Mouse (Mus musculus): ENCODE measurements around the gene Tspoap1. TPM values are rescaled to one million over a fixed set of nuclear protein-coding genes. Genes with fewer than 3 reads are reported as not detected.

Tspoap1 gene
- polyA plus RNA-seq, 1 experiment from 2014 or later, result 1.7 TPM

DNA sequence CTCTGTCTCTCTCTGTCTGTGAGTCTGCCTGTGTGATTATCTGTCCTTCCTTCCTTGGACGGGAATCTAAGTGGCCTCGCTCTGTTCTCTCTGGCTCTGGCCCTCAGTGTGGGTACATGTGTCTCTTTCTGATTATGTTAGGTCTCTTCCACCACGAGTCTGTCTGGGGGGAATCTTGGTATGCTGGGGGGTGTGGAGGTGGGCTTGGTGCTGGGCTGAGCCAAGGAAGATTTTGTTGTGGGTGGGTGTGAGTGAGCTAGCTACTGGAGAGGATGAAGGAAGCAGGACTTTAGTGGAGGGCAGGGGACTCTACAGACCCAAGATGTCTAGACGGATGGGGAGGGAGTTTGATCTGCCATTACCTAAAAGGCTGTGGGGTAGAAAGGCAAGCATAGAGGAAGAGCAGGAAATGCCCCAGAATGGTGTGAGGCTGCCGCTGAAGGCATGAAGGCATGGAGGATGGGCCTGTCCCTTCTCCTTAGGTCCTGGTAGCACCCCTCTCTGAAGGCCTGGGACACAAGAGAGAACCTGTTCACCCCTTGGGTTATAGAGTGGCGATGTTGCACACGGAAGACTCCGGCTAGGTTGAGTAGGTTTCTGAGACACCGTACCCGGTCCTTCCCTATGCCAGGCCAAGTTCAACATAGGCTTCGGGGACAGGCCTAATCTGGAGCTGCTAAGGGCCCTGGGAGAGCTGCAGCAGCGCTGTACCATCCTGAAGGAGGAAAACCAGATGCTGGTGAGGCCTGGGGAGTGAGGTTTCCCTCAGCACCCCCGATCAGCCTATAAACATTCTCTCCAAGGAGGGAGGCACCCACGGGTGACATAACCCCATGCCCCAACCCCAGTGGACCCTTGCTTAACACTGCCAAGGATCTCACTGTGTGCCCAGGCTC is 1.7 kb downstream of the Tspoap1 start:
- H3K9ac ChIP-seq (ENCODE audit: low read length), result no peak overlapping the region
- peaks cover 12% of the 10 kb centered on the region; the same call in 1 of the 2 replicates for H3K4me1 ChIP-seq (ENCODE audit: control insufficient read depth, insufficient read depth, low read length)
- no peak overlapping the region for H3K27ac ChIP-seq (ENCODE audit: low read length)
- 74% methylated on average over 14 of the region's 14 CpGs for WGBS
- H3K9me3 ChIP-seq (replicated peaks; ENCODE audit: control insufficient read depth, low read length), result no peaks in the 10 kb centered on the region
- no peak overlapping the region for H3K4me3 ChIP-seq (replicated peaks; ENCODE audit: low read length)
- H3K4me2 ChIP-seq (ENCODE audit: low read depth, low read length), result no peak overlapping the region
- ATAC-seq (ENCODE audit: insufficient read depth, low FRiP score), result no peak
- H3K27me3 ChIP-seq (ENCODE audit: control insufficient read depth, insufficient read depth, low read length), result peaks cover 44% of the 10 kb centered on the region
- no peaks in the 10 kb centered on the region for H3K36me3 ChIP-seq (ENCODE audit: control insufficient read depth, insufficient read depth, low read length)

GRCm38 (mm10) chr11:87762702-87763385 is 2.5 kb downstream of the Tspoap1 start:
- peak overlapping the region; percentile 52; the same call in 1 of the 2 replicates for H3K4me3 ChIP-seq (replicated peaks; ENCODE audit: low read length)
- peaks cover 44% of the 10 kb centered on the region for H3K27me3 ChIP-seq (ENCODE audit: control insufficient read depth, insufficient read depth, low read length)

DNA sequence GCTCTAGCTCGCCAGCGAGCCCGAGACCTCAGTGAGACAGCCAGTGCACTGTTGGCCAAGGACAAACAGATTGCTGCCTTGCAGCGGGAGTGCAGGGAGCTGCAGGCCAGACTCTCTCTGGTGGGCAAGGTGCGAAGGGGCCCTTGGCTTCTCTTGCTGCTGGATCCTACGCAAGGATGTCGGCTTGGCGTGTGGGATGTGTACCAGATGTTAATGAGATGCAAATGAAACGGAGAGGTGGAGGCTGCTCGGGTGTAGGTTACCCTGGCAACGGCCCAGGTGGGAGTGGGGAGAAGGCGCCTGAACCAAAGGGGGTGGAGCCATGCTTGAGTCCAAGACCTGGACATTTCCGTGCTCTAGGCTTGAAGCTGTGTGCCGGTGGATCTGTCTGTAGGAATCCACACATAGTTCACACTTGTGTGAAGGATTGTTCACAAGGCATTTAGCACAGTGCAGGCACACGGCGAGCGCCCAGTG is 3.2 kb downstream of the Tspoap1 start:
- Histone ChIP-seq H3K4me3 (replicated peaks; ENCODE audit: low read length) (peak overlapping the region; percentile 52), H3K4me2 (ENCODE audit: low read depth, low read length) (peak overlapping the region; percentile 92), H3K27ac (ENCODE audit: low read length) (no peak overlapping the region), H3K9ac (ENCODE audit: low read length) (peak overlapping the region; percentile 68), H3K4me1 (ENCODE audit: control insufficient read depth, insufficient read depth, low read length) (peaks cover 12% of the 10 kb centered on the region; the same call in 1 of the 2 replicates), H3K36me3 (ENCODE audit: control insufficient read depth, insufficient read depth, low read length) (no peaks in the 10 kb centered on the region), H3K9me3 (replicated peaks; ENCODE audit: control insufficient read depth, low read length) (no peaks in the 10 kb centered on the region), H3K27me3 (ENCODE audit: control insufficient read depth, insufficient read depth, low read length) (peaks cover 44% of the 10 kb centered on the region)
- WGBS, result 3% methylated on average over 17 of the region's 17 CpGs
- peak; percentile 15; the same call in 1 of the 2 replicates for ATAC-seq (ENCODE audit: insufficient read depth, low FRiP score)

More at GRCm38 (mm10) chr11:87762702-87763385, 2.5 kb downstream of the Tspoap1 start:
- Histone ChIP-seq H3K9ac (ENCODE audit: low read length) (no peak overlapping the region), H3K4me1 (ENCODE audit: control insufficient read depth, insufficient read depth, low read length) (peaks cover 12% of the 10 kb centered on the region; the same call in 1 of the 2 replicates), H3K27ac (ENCODE audit: low read length) (no peak overlapping the region), H3K9me3 (replicated peaks; ENCODE audit: control insufficient read depth, low read length) (no peaks in the 10 kb centered on the region), H3K36me3 (ENCODE audit: control insufficient read depth, insufficient read depth, low read length) (no peaks in the 10 kb centered on the region), H3K4me2 (ENCODE audit: low read depth, low read length) (no peak overlapping the region)
- 48% methylated on average over 12 of the region's 12 CpGs for WGBS
- no peak for ATAC-seq (ENCODE audit: insufficient read depth, low FRiP score)

DNA sequence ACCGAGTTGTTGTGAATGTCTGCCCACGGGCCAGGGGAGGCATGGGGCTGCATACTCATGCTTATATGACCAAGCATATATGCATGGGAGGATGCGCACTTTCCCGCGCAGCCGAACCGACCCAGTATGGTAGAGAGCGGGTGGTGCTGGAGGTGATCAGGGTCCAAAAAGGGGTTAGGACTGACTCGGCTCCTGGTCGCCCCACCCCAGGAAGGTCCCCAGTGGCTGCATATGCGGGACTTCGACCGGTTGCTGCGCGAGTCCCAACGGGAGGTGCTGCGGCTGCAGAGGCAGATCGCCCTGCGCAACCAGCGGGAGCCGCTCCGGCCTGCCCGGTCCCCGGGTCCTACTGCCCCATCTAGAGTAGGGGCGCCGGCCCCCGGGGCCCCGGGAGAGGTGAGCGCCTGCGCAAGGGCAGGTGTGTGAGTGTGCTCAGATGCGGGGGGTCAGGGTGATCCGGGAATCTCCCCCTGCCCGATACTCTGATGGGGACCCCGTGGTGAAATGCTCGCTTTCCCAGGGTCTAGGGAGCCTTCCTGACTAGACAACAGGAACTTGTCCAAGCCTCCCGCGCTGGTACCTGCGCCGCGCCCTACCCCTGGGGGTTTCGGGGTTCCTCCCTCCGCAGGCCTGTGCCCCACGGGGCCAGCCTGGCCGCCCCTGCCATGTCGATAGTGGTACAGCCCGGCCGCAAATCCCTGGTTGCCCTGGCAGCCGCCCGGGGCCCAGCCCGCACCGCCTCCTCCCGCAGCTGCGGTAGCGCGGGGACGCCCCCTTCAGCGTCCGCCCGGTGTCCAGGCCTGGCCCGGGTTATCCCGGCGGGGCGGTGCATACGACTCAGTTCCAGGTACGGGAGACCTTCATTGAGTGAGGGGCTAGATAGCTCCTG is 3.9 kb downstream of the Tspoap1 start:
- Histone ChIP-seq H3K36me3 (ENCODE audit: control insufficient read depth, insufficient read depth, low read length) (no peaks in the 10 kb centered on the region), H3K27ac (ENCODE audit: low read length) (no peak overlapping the region), H3K27me3 (ENCODE audit: control insufficient read depth, insufficient read depth, low read length) (peaks cover 44% of the 10 kb centered on the region), H3K9me3 (replicated peaks; ENCODE audit: control insufficient read depth, low read length) (no peaks in the 10 kb centered on the region), H3K4me1 (ENCODE audit: control insufficient read depth, insufficient read depth, low read length) (peaks cover 12% of the 10 kb centered on the region; the same call in 1 of the 2 replicates), H3K4me3 (replicated peaks; ENCODE audit: low read length) (peak overlapping the region; percentile 52), H3K4me2 (ENCODE audit: low read depth, low read length) (peak overlapping the region; percentile 92), H3K9ac (ENCODE audit: low read length) (peak overlapping the region; percentile 68)
- peak; percentile 52; the same call in 1 of the 2 replicates for ATAC-seq (ENCODE audit: insufficient read depth, low FRiP score)
- 1% methylated on average over 65 of the region's 65 CpGs for WGBS

DNA sequence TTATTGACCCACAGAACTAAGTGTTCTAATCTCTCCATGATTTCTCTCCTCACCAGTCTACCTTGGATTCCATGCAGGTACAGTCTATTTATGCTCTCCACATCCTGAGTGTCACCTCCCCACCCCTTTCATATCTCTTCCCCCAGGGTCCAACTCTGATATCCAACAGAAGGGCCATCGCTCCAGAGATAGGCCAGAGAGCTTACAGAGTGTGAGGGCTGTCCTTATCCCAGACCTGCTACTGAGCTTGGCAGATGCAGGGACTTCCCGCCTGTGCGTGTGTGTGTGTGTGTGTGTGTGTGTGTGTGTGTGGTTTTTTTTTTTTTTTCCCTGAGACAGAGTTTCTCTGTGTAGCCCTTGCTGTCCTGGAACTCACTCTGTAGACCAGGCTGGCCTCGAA is 8.4 kb downstream of the Tspoap1 start:
- no peak overlapping the region for H3K27ac ChIP-seq (ENCODE audit: low read length)
- H3K9ac ChIP-seq (ENCODE audit: low read length), result no peak overlapping the region
- H3K9me3 ChIP-seq (replicated peaks; ENCODE audit: control insufficient read depth, low read length), result no peaks in the 10 kb centered on the region
- peaks cover 7% of the 10 kb centered on the region for H3K27me3 ChIP-seq (ENCODE audit: control insufficient read depth, insufficient read depth, low read length)
- H3K4me2 ChIP-seq (ENCODE audit: low read depth, low read length), result no peak overlapping the region
- peaks cover 10% of the 10 kb centered on the region; the same call in 1 of the 2 replicates for H3K4me1 ChIP-seq (ENCODE audit: control insufficient read depth, insufficient read depth, low read length)
- H3K4me3 ChIP-seq (replicated peaks; ENCODE audit: low read length), result no peak overlapping the region
- 85% methylated on average over 4 of the region's 4 CpGs for WGBS
- H3K36me3 ChIP-seq (ENCODE audit: control insufficient read depth, insufficient read depth, low read length), result no peaks in the 10 kb centered on the region
- ATAC-seq (ENCODE audit: insufficient read depth, low FRiP score), result no peak

GRCm38 (mm10) chr11:87770989-87771388 is 10.6 kb downstream of the Tspoap1 start:
- no peaks in the 10 kb centered on the region for H3K4me1 ChIP-seq (ENCODE audit: control insufficient read depth, insufficient read depth, low read length)
- no peak overlapping the region for H3K27ac ChIP-seq (ENCODE audit: low read length)
- WGBS, result 49% methylated on average over 3 of the region's 3 CpGs
- ATAC-seq (ENCODE audit: insufficient read depth, low FRiP score), result no peak; the same call in 1 of the 2 replicates
- no peak overlapping the region for H3K4me2 ChIP-seq (ENCODE audit: low read depth, low read length)
- no peak overlapping the region for H3K4me3 ChIP-seq (replicated peaks; ENCODE audit: low read length)
- H3K36me3 ChIP-seq (ENCODE audit: control insufficient read depth, insufficient read depth, low read length), result no peaks in the 10 kb centered on the region
- no peak overlapping the region for H3K9ac ChIP-seq (ENCODE audit: low read length)
- no peaks in the 10 kb centered on the region for H3K27me3 ChIP-seq (ENCODE audit: control insufficient read depth, insufficient read depth, low read length)
- no peaks in the 10 kb centered on the region for H3K9me3 ChIP-seq (replicated peaks; ENCODE audit: control insufficient read depth, low read length)

DNA sequence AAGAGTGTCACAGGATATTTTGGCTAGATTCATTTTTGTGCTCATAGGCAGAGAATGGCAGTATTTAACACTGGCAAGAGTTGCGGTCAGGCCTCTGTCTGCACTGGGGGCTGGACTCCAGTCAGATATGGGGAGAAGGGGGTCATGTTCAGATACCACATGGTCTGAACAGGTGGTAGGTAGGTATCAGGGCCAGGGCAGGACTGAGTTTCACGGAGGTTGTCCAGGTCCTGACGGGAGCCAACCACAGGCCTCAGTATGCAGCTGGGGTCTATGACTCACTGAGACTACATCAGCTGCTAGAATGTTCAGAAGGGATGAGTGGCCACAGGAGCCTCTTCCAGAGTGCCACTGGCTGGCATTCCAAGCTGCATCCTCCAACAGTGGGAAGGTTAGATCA is 12.0 kb downstream of the Tspoap1 start:
- H3K4me2 ChIP-seq (ENCODE audit: low read depth, low read length), result no peak overlapping the region
- no peak overlapping the region for H3K9ac ChIP-seq (ENCODE audit: low read length)
- no peak for ATAC-seq (ENCODE audit: insufficient read depth, low FRiP score)
- no peaks in the 10 kb centered on the region for H3K36me3 ChIP-seq (ENCODE audit: control insufficient read depth, insufficient read depth, low read length)
- no peaks in the 10 kb centered on the region for H3K27me3 ChIP-seq (ENCODE audit: control insufficient read depth, insufficient read depth, low read length)
- no peaks in the 10 kb centered on the region for H3K9me3 ChIP-seq (replicated peaks; ENCODE audit: control insufficient read depth, low read length)
- WGBS, result 87% methylated on average over 3 of the region's 3 CpGs
- no peaks in the 10 kb centered on the region for H3K4me1 ChIP-seq (ENCODE audit: control insufficient read depth, insufficient read depth, low read length)
- H3K4me3 ChIP-seq (replicated peaks; ENCODE audit: low read length), result no peak overlapping the region
- H3K27ac ChIP-seq (ENCODE audit: low read length), result no peak overlapping the region

DNA sequence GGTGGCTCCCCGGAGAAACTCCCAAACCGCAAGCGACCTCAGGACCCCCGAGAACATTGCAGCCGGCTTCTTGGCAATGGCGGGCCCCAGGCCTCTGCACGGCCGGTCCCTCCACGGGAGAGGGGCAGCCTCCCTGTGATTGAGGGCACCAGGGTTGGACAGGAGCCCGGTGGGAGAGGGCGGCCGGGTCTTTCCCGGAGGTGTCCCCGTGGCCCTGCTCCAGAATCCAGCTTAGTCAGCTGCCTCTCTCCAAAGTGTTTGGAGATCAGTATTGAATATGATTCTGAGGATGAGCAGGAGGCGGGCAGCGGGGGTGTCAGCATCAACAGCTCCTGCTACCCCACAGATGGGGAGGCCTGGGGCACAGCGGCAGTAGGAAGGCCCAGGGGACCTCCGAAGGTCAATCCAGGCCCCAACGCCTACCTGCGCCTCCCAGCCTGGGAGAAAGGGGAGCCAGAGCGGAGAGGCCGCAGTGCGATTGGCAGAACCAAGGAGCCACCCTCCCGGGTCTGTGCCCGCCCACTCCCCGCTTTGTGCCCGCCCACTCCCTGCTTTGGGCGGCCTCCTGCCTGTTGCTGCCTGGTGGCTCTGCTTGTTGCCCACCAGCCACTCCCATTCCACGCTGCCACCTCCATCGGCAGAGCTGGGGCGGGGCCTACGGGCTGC is 17.9 kb downstream of the Tspoap1 start:
- Histone ChIP-seq H3K27ac (ENCODE audit: low read length) (no peak overlapping the region), H3K36me3 (ENCODE audit: control insufficient read depth, insufficient read depth, low read length) (no peaks in the 10 kb centered on the region), H3K4me1 (ENCODE audit: control insufficient read depth, insufficient read depth, low read length) (peaks cover 6% of the 10 kb centered on the region; the same call in 1 of the 2 replicates), H3K4me2 (ENCODE audit: low read depth, low read length) (peak overlapping the region; percentile 85), H3K9me3 (replicated peaks; ENCODE audit: control insufficient read depth, low read length) (no peaks in the 10 kb centered on the region), H3K4me3 (replicated peaks; ENCODE audit: low read length) (peak overlapping the region; percentile 48), H3K27me3 (ENCODE audit: control insufficient read depth, insufficient read depth, low read length) (no peaks in the 10 kb centered on the region), H3K9ac (ENCODE audit: low read length) (peak overlapping the region; percentile 78)
- WGBS, result 6% methylated on average over 32 of the region's 32 CpGs
- ATAC-seq (ENCODE audit: insufficient read depth, low FRiP score), result peak; percentile 90
